Mouse (Mus musculus) left cerebral cortex, postnatal 36 days (tissue): ENCODE measurements at regions not wholly inside any gene's neighbourhood (a gene's known extent, or its start where the extent isn't known, plus 50 kb on each side); places are given as distances from the start of the nearest gene placed in this dataset.

Experiments
- DNase-seq, 2 experiments: peaks; one replicate each; pipeline ENCODE4 v3.0.0; 2021 to 2022; ENCODE audit warnings: low spot score in 2 of 2, mixed read lengths in 1 of 2
- intact Hi-C: fragments of 180-260 bp; cut with DNase I; formaldehyde crosslinking; loops from one replicate; pipeline ENCODE4 v1.15.1; 2025

DNA sequence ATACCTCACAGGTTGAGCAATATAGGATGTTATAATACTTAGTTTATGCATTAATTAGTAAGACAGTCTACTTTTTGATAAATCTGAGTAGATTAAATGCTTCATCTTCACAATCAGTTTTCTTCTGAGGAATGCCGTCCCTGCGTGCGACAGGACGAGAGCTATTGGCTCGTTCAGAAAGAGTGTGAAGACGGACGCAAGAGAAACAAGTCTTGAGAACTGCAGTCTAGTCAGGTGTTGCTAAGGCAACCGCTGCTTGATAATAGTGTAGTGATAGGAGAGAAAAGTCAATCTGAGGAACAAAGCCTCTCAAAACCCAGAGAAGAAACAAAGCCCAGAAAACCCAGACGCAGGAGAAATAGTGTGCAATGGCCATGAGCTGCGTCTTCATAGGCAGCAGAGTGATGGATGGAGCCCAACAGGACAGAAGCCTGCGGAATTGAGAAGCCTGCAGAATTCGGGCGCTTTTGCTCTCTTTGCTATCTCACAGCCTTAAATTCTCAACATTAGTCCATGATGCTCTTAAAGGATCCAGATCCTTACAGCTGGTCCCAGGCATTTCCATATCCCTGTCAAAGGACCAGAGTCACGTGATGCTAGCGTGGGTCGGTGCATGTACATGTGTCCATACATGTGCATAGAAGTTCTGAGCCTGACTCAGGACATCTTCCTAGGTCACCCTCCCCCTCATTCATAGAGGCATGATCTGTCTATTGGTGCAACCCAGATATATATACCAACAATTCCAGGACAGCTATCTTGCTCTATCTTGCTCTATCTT is 366.7 kb downstream of the Lrriq3 start:
- no peak for DNase-seq
- intact Hi-C loops, result no loop called here

DNA sequence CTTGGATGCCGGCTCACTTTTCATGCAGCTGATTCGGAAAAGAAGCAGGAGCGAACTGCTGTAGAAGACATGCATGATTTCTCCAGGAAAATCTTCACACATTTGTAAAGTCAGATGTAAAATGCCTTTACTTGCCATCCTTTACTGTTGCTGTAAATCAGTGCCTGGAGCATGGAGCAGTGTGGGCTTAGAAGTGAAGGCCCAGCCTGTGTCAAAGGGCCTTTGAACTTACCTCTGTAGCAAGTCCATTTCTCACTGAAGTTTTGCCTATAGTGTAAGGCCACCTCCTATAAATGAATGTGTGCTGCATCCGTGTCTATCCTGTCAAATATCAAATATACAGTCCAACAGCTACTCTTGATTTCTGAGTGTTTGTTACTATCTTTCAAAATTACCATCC is 368.9 kb downstream of the Lrriq3 start:
- intact Hi-C loops, result no loop called here
- DNase-seq, result no peak

DNA sequence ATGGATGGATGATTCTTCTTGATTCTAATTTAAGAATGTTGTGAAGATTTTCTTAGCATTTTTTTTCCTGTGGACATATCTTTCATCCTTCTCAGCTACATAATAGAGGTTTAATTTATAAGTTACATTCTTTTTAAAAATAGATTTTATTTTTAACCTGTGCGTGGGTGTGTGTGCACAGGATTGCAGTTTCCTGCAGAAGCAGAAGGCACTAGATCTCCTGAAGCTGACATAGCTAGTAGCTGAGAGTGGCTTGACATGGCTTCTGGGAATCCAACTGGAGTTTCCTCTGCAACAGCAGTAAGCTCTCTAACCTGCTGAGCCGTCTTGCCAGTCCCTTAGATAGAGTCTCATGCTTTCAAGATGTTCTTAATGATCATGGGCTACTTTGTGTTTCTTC is 377.5 kb downstream of the Lrriq3 start:
- intact Hi-C loops, result no loop called here
- no peak for DNase-seq

DNA sequence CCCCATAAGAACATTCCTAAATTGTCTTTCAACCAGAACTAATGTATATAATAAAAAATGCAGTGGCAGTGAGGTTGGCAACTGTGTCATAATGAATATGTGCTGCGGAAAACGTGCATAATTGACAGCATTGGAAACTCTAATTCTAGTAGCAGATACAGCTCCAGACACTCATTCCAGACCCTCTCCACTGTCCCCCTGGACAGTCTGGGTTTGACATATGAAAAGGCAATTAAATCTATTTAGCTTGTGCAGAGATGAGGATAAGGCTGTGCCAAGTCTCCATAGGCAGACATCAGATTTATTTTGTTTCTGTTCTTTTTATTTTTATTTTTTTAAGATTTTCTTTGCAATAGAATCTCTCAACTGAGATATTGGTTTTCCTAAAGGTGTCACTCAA is 392.3 kb downstream of the Lrriq3 start:
- no peak for DNase-seq
- intact Hi-C loops, result no loop called here

DNA sequence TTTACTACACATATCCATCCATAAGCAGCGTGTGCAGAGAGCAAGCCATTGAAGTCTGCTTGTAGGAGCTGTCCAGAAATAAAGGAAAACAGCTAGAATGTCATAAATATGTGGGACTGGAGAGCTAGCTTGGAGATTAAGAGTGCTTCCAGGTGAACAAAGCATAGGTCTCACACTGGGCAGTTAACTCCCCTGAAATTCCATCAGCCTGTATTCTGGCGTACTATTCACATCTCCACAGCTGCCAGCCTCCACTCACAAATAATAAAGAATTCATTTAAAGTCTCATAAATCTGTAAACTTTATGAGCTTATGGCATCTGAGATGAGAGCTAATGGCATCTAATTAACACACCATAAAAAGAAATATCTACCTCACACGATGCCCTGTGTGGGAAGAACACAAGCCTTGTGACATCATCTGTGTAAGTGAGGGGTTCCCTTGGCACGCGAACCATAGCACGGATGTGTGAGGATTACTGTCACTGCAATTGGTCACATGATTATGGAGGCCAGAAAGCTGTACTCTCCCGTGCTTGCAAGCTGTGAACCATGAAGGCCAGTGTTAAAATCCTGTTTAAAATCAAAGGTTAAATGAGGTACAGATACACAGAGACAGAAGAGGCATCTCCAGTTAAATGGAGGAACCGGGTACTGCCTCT is 394.8 kb downstream of the Lrriq3 start:
- intact Hi-C loops, result no loop called here
- DNase-seq, result no peak

DNA sequence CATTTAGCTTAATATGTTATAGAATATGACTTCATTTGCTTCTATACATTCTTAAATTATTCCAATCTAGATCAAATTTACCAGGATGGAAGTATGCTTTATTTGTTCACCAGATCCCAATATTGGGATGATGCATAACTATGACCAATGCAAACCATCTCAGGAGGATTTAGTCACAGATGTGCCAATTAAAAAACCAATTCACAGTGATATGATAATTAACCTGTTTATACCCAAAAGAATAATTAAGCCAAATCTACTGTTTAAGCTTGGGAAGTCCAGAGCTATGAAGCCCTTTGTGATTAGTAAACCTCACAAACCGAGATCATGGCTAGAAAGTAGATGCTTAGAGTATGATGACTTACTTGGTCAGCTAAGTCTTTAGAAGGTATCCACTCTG is 397.4 kb downstream of the Lrriq3 start:
- intact Hi-C loops, result no loop called here
- no peak for DNase-seq

- DNase-seq, result no peak
- intact Hi-C loops, result no loop called here
Observed at GRCm38 (mm10) chr3:155510161-155510857, 417.1 kb downstream of the Lrriq3 start.

- intact Hi-C loops, result no loop called here
- no peak for DNase-seq
Observed at GRCm38 (mm10) chr3:155513885-155514284, 420.7 kb downstream of the Lrriq3 start.

DNA sequence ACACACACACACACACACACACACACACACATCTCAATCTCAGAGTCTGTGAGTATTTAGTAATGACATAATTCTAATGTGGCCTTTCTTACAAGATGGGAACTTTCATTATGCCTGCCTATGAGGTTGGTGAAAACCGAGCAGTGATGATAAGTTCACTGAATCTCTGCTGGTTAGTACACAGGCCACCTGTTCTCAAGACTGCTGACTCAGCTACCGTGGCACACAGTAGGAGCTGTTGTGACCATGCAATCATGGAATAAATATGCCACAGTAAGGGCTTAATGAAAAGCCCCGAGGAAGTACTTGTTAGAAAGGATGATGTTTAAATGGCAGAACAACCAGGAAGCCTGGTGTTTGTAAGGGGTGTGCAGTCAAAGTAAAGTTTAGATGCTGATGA is 436.1 kb downstream of the Lrriq3 start:
- intact Hi-C loops, result no loop called here
- DNase-seq, result no peak

- DNase-seq, result no peak
- intact Hi-C loops, result no loop called here
Observed at GRCm38 (mm10) chr3:155530811-155531210, 437.6 kb downstream of the Lrriq3 start.

DNA sequence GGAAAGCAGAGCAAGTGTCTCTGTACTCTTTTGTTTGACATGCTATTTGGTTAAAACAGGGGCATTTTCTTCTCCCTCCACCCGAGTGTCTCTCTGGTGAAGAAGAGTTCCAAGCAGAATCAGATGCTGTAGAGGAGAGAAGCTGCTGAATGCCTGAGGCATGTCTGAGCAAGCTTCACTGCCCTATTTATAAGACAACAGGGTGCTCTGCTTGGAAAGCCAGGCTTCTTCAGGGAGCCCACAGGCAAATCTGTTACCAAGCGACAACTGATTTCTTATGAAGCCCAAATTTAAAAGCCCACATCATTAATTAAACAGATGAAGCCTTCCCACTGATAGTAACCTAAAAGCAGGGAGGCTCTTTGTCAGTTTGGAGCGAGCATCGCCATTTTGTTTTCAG is 438.8 kb downstream of the Lrriq3 start:
- intact Hi-C loops, result no loop called here
- no peak for DNase-seq

- intact Hi-C loops, result no loop called here
- DNase-seq, result no peak
Observed at GRCm38 (mm10) chr3:155548204-155548603, 455.0 kb downstream of the Lrriq3 start.

- no peak for DNase-seq
- intact Hi-C loops, result no loop called here
Observed at GRCm38 (mm10) chr3:155577111-155577510, 483.9 kb downstream of the Lrriq3 start.

DNA sequence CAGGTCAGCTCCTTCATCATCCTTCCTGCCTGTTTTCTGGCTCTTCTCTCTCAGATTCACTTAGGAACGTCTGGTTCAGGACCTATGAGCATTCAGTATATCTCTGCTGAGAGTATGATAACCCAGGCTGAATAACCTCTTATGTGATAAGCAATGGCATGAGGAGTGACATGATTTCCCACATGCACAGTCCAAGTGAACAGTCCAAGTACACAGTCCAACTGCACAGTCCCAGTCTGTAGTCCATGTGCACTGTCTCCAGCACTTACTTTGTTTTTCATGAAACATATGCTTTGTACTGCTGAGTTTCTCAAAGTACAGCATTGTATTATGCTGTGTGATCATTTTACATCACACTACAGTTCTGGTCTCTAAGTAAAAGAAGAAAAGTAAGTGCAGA is 510.8 kb downstream of the Lrriq3 start:
- intact Hi-C loops, result no loop called here
- DNase-seq, result no peak
